Mouse (Mus musculus): ENCODE measurements around the gene Usp5. TPM values are rescaled to one million over a fixed set of nuclear protein-coding genes. Genes with fewer than 3 reads are reported as not detected.

The Usp5 gene
- total RNA-seq, 2 experiments from 2014 or later: 73.7 to 75.3 TPM

Other genes starting within 250 kb of the Usp5 start
- under 1 TPM; 0.48 to 0.62 TPM for gene C1s2, start 193.4 kb downstream of the Usp5 start, total RNA-seq (2021)
- gene Lpcat3, start 166.5 kb downstream of the Usp5 start, total RNA-seq (2021): 10 to 100 TPM; 39.6 to 43.9 TPM
- gene Emg1, start 117.3 kb downstream of the Usp5 start, total RNA-seq (2021): 10 to 100 TPM; 72.5 to 75.1 TPM
- gene Phb2, start 117.1 kb downstream of the Usp5 start, total RNA-seq (2021): 100 to 1,000 TPM; 322 to 323 TPM
- gene Ptpn6, start 90.8 kb downstream of the Usp5 start, total RNA-seq (2021): 1 to 10 TPM; 4.7 TPM
- gene Grcc10, start 88.1 kb downstream of the Usp5 start, total RNA-seq (2021): 100 to 1,000 TPM; 274 to 277 TPM
- gene Gm45234, start 73.5 kb downstream of the Usp5 start, total RNA-seq (2021): 1 to 10 TPM in 1 of 2 experiments, not detected in 1; 3.8 TPM
- 10 to 100 TPM; 37.0 to 39.7 TPM for gene Atn1, start 73.0 kb downstream of the Usp5 start, total RNA-seq (2021)
- 1 to 10 TPM; 1.9 to 3.3 TPM for gene Eno2, start 59.8 kb downstream of the Usp5 start, total RNA-seq (2021)
- gene Lrrc23, start 49.8 kb downstream of the Usp5 start, total RNA-seq (2021): not detected
- gene Spsb2, start 20.8 kb downstream of the Usp5 start, total RNA-seq (2021): 1 to 10 TPM; 2.9 to 3.3 TPM
- 100 to 1,000 TPM; 837 to 904 TPM for gene Tpi1, start 15.2 kb downstream of the Usp5 start, total RNA-seq (2021)
- 1 to 10 TPM in 1 of 2 experiments, under 1 TPM in 1; 0.91 to 1.6 TPM for gene Cdca3, start 63 bp upstream of the Usp5 start, total RNA-seq (2021)
- gene Gnb3, start 10.8 kb upstream of the Usp5 start, total RNA-seq (2021): 1 to 10 TPM; 3.0 to 3.2 TPM
- 10 to 100 TPM; 12.3 to 13.5 TPM for gene P3h3, start 28.3 kb upstream of the Usp5 start, total RNA-seq (2021)
- 1 to 10 TPM in 1 of 2 experiments, under 1 TPM in 1; 0.62 to 1.0 TPM for gene Gpr162, start 34.5 kb upstream of the Usp5 start, total RNA-seq (2021)
- gene Cd4, start 58.7 kb upstream of the Usp5 start, total RNA-seq (2021): 1 to 10 TPM in 1 of 2 experiments, under 1 TPM in 1; 0.73 to 1.3 TPM
- gene Lag3, start 82.2 kb upstream of the Usp5 start, total RNA-seq (2021): under 1 TPM; 0.34 to 0.83 TPM
- gene Ptms, start 90.6 kb upstream of the Usp5 start, total RNA-seq (2021): 100 to 1,000 TPM; 235 to 245 TPM
- 100 to 1,000 TPM; 205 to 207 TPM for gene Mlf2, start 101.9 kb upstream of the Usp5 start, total RNA-seq (2021)
- gene Cops7a, start 136.1 kb upstream of the Usp5 start, total RNA-seq (2021): 10 to 100 TPM; 85.8 to 88.6 TPM
- gene Pianp, start 167.2 kb upstream of the Usp5 start, total RNA-seq (2021): 1 to 10 TPM in 1 of 2 experiments, under 1 TPM in 1; 0.49 to 1.1 TPM
- 10 to 100 TPM; 19.2 to 22.0 TPM for gene Zfp384, start 179.7 kb upstream of the Usp5 start, total RNA-seq (2021)
- 10 to 100 TPM; 35.0 to 35.6 TPM for gene Ing4, start 210.3 kb upstream of the Usp5 start, total RNA-seq (2021)
- 1 to 10 TPM; 2.5 to 4.1 TPM for gene Acrbp, start 220.2 kb upstream of the Usp5 start, total RNA-seq (2021)
- not detected for gene Lpar5, start 238.4 kb upstream of the Usp5 start, total RNA-seq (2021)

Measured in heart, postnatal 25 days (tissue).